Mouse (Mus musculus) lung, postnatal 0 days (tissue): Measurements from ENCODE around the gene Gpc5.

Experiments
- CTCF ChIP-seq: IDR thresholded peaks from 2 replicates; pipeline ENCODE4 v1.5.1; 2016; ENCODE audit warnings: antibody characterized with exemption, mild to moderate bottlenecking
- EP300 ChIP-seq: IDR thresholded peaks from 2 replicates; pipeline ENCODE4 v1.6.1; 2016; ENCODE audit warnings: antibody characterized with exemption, mild to moderate bottlenecking, control low read depth

DNA sequence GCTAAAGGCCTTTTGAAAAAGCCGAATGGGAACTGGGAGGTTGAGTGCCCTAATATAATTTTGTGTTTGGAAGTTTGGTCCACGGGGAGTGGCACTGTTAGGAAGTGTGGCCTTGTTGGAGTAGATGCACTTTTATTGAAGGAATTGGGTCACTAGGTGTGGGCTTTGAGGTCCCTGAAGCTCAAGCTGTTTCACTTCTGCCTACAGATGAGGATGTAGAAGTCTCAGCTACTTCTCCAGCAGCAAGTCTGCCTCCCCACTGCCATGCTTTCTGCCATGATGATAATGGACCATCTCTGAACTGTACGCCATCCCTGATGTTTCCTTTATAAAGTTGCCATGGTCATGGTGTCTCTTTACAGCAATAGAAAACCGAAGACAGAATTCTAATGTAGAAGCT lies 34.5 kb upstream of the Gpc5 start:
- TF ChIP-seq CTCF = no peak
- TF ChIP-seq EP300 = no peak
